Mouse (Mus musculus) hindlimb bud, embryonic 11.5 days (tissue): ENCODE results near the gene 1110059E24Rik.
"Not testable (repeated sequence)": the region's sequence is repeated elsewhere in the genome, so short reads cannot be mapped to it uniquely, and the experiment has no call there.

Source experiments
- DNase-seq: peaks from one replicate; pipeline ENCODE4 v3.0.0-alpha.2; 2012; ENCODE audit warnings: low read depth, low spot score; ENCODE audit errors: extremely low spot score

Gene 1110059E24Rik

GRCm38 (mm10) chr19:21626271-21626988, 26.3 kb downstream of the 1110059E24Rik start:
- DNase-seq: no peak

GRCm38 (mm10) chr19:21624148-21624535, 28.6 kb downstream of the 1110059E24Rik start:
- no peak for DNase-seq

GRCm38 (mm10) chr19:21623410-21624147, 29.2 kb downstream of the 1110059E24Rik start:
- no peak for DNase-seq

- DNase-seq: no peak
Measured at GRCm38 (mm10) chr19:21615801-21616200, 37.0 kb downstream of the 1110059E24Rik start.

- DNase-seq: no peak
Measured at GRCm38 (mm10) chr19:21611725-21612575, 40.8 kb downstream of the 1110059E24Rik start.

GRCm38 (mm10) chr19:21611297-21611696, 41.5 kb downstream of the 1110059E24Rik start:
- no peak for DNase-seq

GRCm38 (mm10) chr19:21610240-21610639, 42.5 kb downstream of the 1110059E24Rik start:
- DNase-seq: no peak

- no peak for DNase-seq
Measured at GRCm38 (mm10) chr19:21605294-21605693, 47.5 kb downstream of the 1110059E24Rik start.

GRCm38 (mm10) chr19:21603836-21604235, 48.9 kb downstream of the 1110059E24Rik start:
- DNase-seq: no peak

- DNase-seq: no peak
Measured at GRCm38 (mm10) chr19:21601541-21602101, 51.2 kb downstream of the 1110059E24Rik start.

GRCm38 (mm10) chr19:21598659-21599352, 54.0 kb downstream of the 1110059E24Rik start:
- no peak for DNase-seq

GRCm38 (mm10) chr19:21594676-21595075, 58.1 kb downstream of the 1110059E24Rik start:
- no peak for DNase-seq

GRCm38 (mm10) chr19:21592216-21592615, 60.6 kb downstream of the 1110059E24Rik start:
- not testable (repeated sequence) for DNase-seq

GRCm38 (mm10) chr19:21589888-21590287, 62.9 kb downstream of the 1110059E24Rik start:
- DNase-seq: no peak

GRCm38 (mm10) chr19:21587593-21587992, 65.2 kb downstream of the 1110059E24Rik start:
- no peak for DNase-seq

GRCm38 (mm10) chr19:21586546-21586945, 66.2 kb downstream of the 1110059E24Rik start:
- no peak for DNase-seq

- no peak for DNase-seq
Measured at GRCm38 (mm10) chr19:21585868-21586267, 66.9 kb downstream of the 1110059E24Rik start.

GRCm38 (mm10) chr19:21583986-21584385, 68.8 kb downstream of the 1110059E24Rik start:
- no peak for DNase-seq

- no peak for DNase-seq
Measured at GRCm38 (mm10) chr19:21583523-21583984, 69.2 kb downstream of the 1110059E24Rik start.

GRCm38 (mm10) chr19:21581404-21581803, 71.4 kb downstream of the 1110059E24Rik start:
- no peak for DNase-seq
